Mouse (Mus musculus) forebrain, embryonic 16.5 days (tissue): ENCODE data around the gene Abca1. TPM values are rescaled to one million over a fixed set of nuclear protein-coding genes. Genes with fewer than 3 reads are reported as not detected.

Experiments used
- ATAC-seq: fragments of 200-750 bp; cut with Nextera tagmentation; 2 replicates; pipeline ENCODE4 v1.8.0; 2017; ENCODE audit warnings: mild to moderate bottlenecking, moderate library complexity
- H3K27ac ChIP-seq: fragments of 300-500 bp; sonication (generic); 2 replicates; pipeline ENCODE4 v1.5.1; 2014; ENCODE audit warnings: low read length, control low read depth
- H3K27me3 ChIP-seq: fragments of 300-500 bp; sonication (generic); replicated peaks from 2 replicates; pipeline ENCODE4 v1.6.1; 2014; ENCODE audit warnings: low read length; ENCODE audit not compliant: control insufficient read depth, insufficient read depth
- H3K36me3 ChIP-seq: fragments of 300-500 bp; sonication (generic); 2 replicates; pipeline ENCODE4 v1.6.1; 2014; ENCODE audit not compliant: control insufficient read depth, insufficient read depth
- H3K4me1 ChIP-seq: fragments of 300-500 bp; sonication (generic); replicated peaks from 2 replicates; pipeline ENCODE4 v1.6.1; 2014; ENCODE audit warnings: low read length; ENCODE audit not compliant: control insufficient read depth, insufficient read depth
- H3K4me2 ChIP-seq: fragments of 300-500 bp; sonication (generic); 2 replicates; pipeline ENCODE4 v1.6.1; 2014; ENCODE audit warnings: mild to moderate bottlenecking, low read length, control low read depth
- H3K4me3 ChIP-seq: fragments of 300-500 bp; sonication (generic); replicated peaks from 2 replicates; pipeline ENCODE4 v1.5.1; 2014; ENCODE audit warnings: mild to moderate bottlenecking, low read length, control low read depth
- H3K9ac ChIP-seq: fragments of 300-500 bp; sonication (generic); replicated peaks from 2 replicates; pipeline ENCODE4 v1.6.1; 2014; ENCODE audit warnings: low read depth, low read length, control low read depth
- H3K9me3 ChIP-seq: fragments of 300-500 bp; sonication (generic); 2 replicates; pipeline ENCODE4 v1.6.1; 2016; ENCODE audit warnings: low read length; ENCODE audit not compliant: control insufficient read depth
- WGBS: fragments of 180-500 bp; shearing (Covaris S2); extraction: QIAGEN DNeasy Blood & Tissue Kit; methylation state at CpG from one replicate; pipeline ENCODE4 v1.1.7; 2014; 5-methylcytosine and 5-hydroxymethylcytosine counted together
- polyA plus RNA-seq: library from polyadenylated mRNA; unstranded; fragments of >200 nt; fragmentation: Nextera tagmentation; extraction: Ambion mirVana; gene quantifications from 2 replicates; pipeline ENCODE4 v1.2.1, GENCODE M21; 2015

Gene Abca1
- polyA plus RNA-seq, 1 experiment from 2014 or later, result 8.9 TPM

DNA sequence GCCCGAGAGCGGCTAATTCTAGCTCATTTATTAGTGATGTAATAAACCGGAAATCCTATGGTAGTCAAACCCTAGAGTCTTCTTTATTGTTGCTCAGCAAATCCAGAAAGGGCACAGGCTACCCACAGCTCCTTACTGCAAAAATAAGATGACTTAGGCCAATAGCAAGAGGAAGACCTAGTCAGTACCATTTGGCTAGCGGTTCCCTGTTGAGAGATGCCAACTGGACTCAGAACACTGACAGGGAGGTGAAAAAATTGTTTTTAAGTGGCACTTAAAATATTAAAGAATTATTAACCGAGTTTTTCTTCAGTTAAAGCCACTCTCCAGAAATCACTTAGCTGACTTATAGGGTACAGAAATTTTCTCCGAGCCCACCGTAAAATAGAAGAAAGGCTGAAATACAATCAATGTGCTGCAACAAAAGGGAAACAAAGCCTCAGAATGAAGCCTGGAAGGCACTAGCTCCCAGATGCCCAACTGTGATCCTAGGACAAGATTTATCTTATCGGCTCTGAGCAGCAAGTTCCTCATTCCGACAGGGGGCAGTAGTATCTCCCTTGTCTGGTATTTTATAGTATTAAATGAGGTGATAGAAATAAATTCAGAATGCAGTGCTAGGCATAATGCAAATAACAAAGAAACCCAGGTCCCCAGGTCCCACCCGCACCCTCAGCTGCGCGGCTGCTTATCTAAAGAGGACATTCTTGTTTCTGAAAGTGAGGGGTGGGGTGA is 14.1 kb downstream of the Abca1 start:
- Histone ChIP-seq H3K4me1 (peaks cover 7% of the 10 kb centered on the region), H3K4me2 (no peak overlapping the region), H3K27me3 (no peaks in the 10 kb centered on the region), H3K9me3 (no peaks in the 10 kb centered on the region), H3K4me3 (no peak overlapping the region), H3K36me3 (no peaks in the 10 kb centered on the region), H3K9ac (no peak overlapping the region), H3K27ac (no peak overlapping the region)
- 83% methylated on average over 12 of the region's 12 CpGs for WGBS
- no peak for ATAC-seq

DNA sequence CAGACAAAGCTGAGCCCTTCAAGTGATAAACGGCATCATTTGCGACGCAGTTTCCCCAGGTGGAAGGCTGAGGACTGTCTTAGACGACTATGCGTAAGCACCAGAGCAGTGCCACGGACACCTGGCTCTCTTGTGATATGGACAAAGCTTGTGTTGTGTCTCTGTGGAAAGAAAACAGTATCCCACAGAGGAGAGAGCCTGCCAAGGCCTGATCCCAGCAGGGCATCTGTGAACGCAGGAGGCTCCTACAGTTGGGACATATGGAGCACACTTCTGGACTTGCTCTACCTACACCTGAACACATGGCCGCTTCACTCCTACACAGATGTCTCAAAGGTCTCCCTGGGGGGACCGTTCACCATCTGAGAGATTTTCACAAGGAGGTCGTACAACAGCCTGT is 15.1 kb downstream of the Abca1 start:
- no peak for ATAC-seq
- H3K4me2 ChIP-seq, result no peak overlapping the region
- H3K9ac ChIP-seq, result no peak overlapping the region
- WGBS, result 73% methylated on average over 10 of the region's 10 CpGs
- no peaks in the 10 kb centered on the region for H3K36me3 ChIP-seq
- H3K27me3 ChIP-seq, result no peaks in the 10 kb centered on the region
- H3K4me3 ChIP-seq, result no peak overlapping the region
- no peaks in the 10 kb centered on the region for H3K9me3 ChIP-seq
- H3K4me1 ChIP-seq, result peaks cover 4% of the 10 kb centered on the region
- H3K27ac ChIP-seq, result no peak overlapping the region

DNA sequence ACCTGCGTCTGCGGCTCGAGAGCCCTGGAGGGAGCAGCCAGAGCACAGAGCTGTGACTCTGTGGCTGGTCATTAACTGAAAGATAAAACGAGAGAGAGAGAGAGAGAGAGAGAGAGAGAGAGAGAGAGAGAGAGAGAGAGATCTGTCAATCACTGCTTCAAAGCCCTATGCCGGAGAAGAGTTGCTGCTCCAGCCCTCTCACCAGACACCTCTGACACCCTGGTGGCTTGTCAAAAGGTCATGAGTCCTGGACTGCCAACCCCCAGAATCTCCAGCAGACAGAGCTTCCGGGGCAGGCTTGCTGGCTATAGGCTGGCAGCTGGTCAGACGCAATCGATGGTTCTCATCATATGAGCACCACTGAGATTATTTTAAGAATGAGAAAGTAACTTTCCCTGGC is 15.7 kb downstream of the Abca1 start:
- H3K27me3 ChIP-seq, result no peaks in the 10 kb centered on the region
- no peaks in the 10 kb centered on the region for H3K9me3 ChIP-seq
- no peak overlapping the region for H3K9ac ChIP-seq
- 73% methylated on average over 8 of the region's 8 CpGs for WGBS
- H3K4me1 ChIP-seq, result peaks cover 4% of the 10 kb centered on the region
- no peaks in the 10 kb centered on the region for H3K36me3 ChIP-seq
- no peak overlapping the region for H3K4me2 ChIP-seq
- H3K4me3 ChIP-seq, result no peak overlapping the region
- H3K27ac ChIP-seq, result no peak overlapping the region
- ATAC-seq, result no peak

DNA sequence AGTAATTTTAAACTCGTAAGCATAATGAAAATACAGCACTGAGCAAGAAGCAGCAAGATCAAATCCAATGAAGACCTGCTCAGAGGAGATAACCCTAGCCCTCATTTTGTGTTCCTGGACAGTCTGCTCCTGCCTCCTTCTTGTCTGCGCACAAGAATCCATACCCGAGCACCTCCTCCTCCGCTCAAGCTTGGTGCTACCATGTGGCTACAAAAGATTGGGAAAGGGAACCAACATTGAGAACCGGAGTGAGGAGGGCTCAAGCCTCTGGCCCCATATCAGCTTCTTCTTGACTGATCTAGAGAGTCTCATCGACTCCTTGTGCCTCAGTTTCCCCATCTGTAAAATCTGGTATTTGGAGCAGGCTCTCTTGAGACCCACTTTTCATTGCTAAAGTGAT is 19.0 kb downstream of the Abca1 start:
- Histone ChIP-seq H3K36me3 (no peaks in the 10 kb centered on the region), H3K9me3 (no peaks in the 10 kb centered on the region), H3K4me3 (no peak overlapping the region), H3K4me2 (no peak overlapping the region), H3K4me1 (no peaks in the 10 kb centered on the region), H3K27me3 (no peaks in the 10 kb centered on the region), H3K27ac (no peak overlapping the region), H3K9ac (no peak overlapping the region)
- 96% methylated on average over 6 of the region's 6 CpGs for WGBS
- ATAC-seq, result no peak

DNA sequence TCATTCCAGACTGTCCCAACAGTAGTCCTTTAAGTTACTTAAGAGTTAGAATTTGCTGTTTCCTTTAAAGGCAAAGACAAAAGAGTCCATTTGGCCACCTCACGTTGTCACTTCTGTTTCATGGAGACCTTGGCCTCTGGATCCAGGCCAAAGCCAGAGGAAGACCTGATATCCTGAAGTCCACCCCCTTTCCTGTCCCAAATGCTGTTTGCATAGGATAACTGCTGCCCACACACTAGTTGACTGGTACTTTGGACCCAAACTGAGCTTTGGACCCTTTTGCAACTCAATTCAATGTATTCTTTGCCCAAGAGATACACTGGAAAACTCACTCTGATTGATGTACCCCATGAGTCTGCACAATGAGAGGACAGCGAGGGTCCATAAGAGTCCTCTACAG is 20.2 kb downstream of the Abca1 start:
- no peak overlapping the region for H3K9ac ChIP-seq
- no peaks in the 10 kb centered on the region for H3K4me1 ChIP-seq
- no peak overlapping the region for H3K27ac ChIP-seq
- no peaks in the 10 kb centered on the region for H3K36me3 ChIP-seq
- no peaks in the 10 kb centered on the region for H3K27me3 ChIP-seq
- no peak overlapping the region for H3K4me2 ChIP-seq
- H3K4me3 ChIP-seq, result no peak overlapping the region
- no peaks in the 10 kb centered on the region for H3K9me3 ChIP-seq
- ATAC-seq, result no peak
- WGBS, result 89% methylated on average over 2 of the region's 2 CpGs

DNA sequence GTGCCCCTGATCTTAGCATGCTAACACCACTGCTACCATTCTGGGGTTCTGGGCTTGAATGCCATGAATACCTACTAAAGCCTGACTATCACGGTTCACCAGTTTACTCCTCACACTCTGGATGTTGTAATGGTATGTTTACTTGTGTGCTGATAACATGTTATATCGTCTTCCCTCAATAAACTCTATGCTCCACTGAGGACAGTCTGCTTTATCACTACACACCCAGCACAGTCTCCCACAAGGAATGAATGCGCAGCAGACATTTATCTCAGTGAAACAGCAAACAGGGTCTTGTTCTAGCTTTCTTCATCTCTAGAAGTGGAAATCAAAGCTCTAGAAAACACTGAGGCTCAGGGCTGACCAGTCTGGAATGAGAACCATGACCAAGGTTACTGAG is 20.7 kb downstream of the Abca1 start:
- no peak for ATAC-seq
- H3K27ac ChIP-seq, result no peak overlapping the region
- no peak overlapping the region for H3K9ac ChIP-seq
- no peak overlapping the region for H3K4me3 ChIP-seq
- no peaks in the 10 kb centered on the region for H3K27me3 ChIP-seq
- H3K4me2 ChIP-seq, result no peak overlapping the region
- 96% methylated on average over 3 of the region's 3 CpGs for WGBS
- H3K4me1 ChIP-seq, result no peaks in the 10 kb centered on the region
- H3K36me3 ChIP-seq, result no peaks in the 10 kb centered on the region
- no peaks in the 10 kb centered on the region for H3K9me3 ChIP-seq

DNA sequence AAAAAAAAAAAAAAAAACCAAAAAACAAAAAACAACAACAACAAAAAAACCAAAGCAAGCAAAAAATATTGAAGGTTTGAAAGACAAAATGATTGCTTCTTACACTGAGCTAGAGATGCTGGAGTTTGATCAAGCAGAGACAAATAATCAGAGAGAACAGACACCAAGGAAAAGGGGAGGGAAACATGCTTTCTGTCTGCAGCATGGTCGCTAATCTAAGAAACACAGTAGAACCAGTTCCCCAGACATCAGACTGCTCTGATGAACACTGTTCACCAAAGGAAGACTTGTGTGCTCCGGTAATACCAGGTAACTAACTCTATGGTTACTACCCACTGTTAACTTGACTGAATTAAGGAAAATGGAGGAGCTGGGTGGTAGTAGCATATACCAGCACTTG is 22.6 kb downstream of the Abca1 start:
- WGBS, result 92% methylated on average over 2 of the region's 2 CpGs
- Histone ChIP-seq H3K36me3 (no peaks in the 10 kb centered on the region), H3K27me3 (no peaks in the 10 kb centered on the region), H3K4me2 (no peak overlapping the region), H3K27ac (no peak overlapping the region), H3K9me3 (no peaks in the 10 kb centered on the region), H3K4me3 (no peak overlapping the region), H3K4me1 (no peaks in the 10 kb centered on the region), H3K9ac (no peak overlapping the region)
- no peak for ATAC-seq

DNA sequence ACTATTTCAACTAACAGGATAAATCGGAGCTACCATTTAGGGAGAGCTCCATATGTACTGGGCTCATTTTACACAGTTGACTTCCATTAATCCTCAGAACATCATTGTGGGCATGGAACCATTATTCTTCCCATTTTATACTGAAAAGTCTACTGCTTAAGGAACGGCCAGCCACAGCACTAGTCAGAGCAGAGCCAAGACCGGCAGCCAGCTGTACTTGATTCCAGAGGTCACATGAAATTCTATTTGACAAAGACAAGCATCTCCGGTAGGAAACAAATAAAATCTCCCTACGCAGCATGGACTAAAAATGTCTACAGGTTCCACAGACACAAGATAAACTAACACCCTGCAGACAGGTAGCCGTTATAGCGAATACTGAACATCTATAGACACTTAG is 24.9 kb downstream of the Abca1 start:
- Histone ChIP-seq H3K4me1 (no peaks in the 10 kb centered on the region), H3K36me3 (no peaks in the 10 kb centered on the region), H3K4me3 (no peak overlapping the region), H3K27ac (no peak overlapping the region), H3K9me3 (no peaks in the 10 kb centered on the region), H3K27me3 (no peaks in the 10 kb centered on the region), H3K4me2 (no peak overlapping the region), H3K9ac (no peak overlapping the region)
- 90% methylated on average over 7 of the region's 7 CpGs for WGBS
- ATAC-seq, result no peak

DNA sequence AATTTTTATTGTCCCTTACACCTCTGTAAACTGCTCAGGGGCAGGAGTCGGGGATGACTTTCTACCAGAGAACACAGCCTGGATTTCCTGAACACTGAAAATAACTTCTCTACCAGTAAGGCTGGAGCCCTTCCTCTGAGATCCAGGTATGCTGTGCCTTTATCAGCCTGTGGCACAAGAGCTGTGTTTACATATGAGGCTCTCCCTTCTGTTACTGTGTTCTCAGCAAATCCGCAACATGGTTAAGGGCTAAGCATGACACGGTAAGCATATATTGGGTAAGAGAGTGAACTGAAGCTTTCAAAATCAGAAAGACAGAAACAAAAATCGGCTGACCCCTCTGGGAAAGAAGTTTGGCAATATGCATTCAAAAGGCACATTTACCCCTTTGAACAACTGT is 25.7 kb downstream of the Abca1 start:
- H3K36me3 ChIP-seq, result no peaks in the 10 kb centered on the region
- no peaks in the 10 kb centered on the region for H3K27me3 ChIP-seq
- no peak overlapping the region for H3K4me3 ChIP-seq
- H3K9me3 ChIP-seq, result no peaks in the 10 kb centered on the region
- ATAC-seq, result no peak
- H3K4me1 ChIP-seq, result no peaks in the 10 kb centered on the region
- WGBS, result 91% methylated on average over 4 of the region's 4 CpGs
- no peak overlapping the region for H3K9ac ChIP-seq
- H3K27ac ChIP-seq, result no peak overlapping the region
- H3K4me2 ChIP-seq, result no peak overlapping the region

DNA sequence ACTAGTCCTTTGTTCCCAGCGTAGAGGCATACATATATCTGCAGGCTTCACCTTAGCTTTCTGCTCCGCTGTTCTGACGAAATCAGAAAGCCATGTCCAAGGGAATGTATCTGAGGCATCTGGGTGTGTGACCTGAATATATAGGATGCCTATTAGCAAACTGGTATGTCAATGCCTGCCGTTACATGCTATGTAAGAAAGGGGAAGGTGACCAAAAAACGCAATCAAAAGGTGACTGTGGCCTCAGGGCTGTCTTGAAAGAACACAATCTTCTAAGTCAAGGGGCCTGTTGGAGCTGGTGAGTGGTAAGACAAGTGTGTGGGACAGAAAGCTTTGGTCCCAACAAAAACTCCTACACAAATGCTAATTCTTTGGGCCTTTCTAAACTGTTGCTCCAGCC is 28.2 kb downstream of the Abca1 start:
- Histone ChIP-seq H3K4me1 (no peaks in the 10 kb centered on the region), H3K36me3 (peaks cover 4% of the 10 kb centered on the region), H3K27me3 (no peaks in the 10 kb centered on the region), H3K4me2 (no peak overlapping the region), H3K9me3 (no peaks in the 10 kb centered on the region; the same call in 1 of the 2 replicates), H3K4me3 (no peak overlapping the region), H3K9ac (no peak overlapping the region), H3K27ac (no peak overlapping the region)
- WGBS, result 95% methylated on average over 5 of the region's 5 CpGs
- no peak for ATAC-seq
